Mouse (Mus musculus): ENCODE data around the gene AI661453.
"Not testable (repeated sequence)": the region's sequence is repeated elsewhere in the genome, so short reads cannot be mapped to it uniquely, and the experiment has no call there.

AI661453 gene

GRCm38 (mm10) chr17:47436156-47436906 lies at the start of gene AI661453:
AI661453 (plus strand) TSS chr17:47436615.
- DNase-seq (ENCODE audit: low spot score) = no peak

DNA sequence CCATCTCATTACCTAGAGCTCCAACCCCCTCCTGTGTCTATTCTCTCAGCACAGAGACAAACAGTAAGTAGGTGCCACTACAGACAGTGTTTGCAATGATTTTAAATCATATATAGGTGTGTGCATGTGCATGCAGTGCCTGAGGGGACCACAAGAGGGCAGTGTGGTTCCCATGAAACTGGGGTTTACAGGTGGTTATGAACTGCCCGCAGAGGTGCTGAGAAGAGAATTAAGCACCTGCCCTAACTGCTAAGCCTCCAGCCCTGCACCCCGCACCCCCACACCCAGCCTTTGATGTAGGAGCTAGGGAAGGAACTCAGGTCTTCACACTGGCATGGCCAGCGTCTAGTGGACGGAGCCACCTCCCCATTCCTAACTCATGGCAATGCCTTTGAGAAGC lies 49.8 kb upstream of the AI661453 start:
- peak; percentile 81 for DNase-seq (ENCODE audit: low spot score)

- no peak for DNase-seq (ENCODE audit: low spot score)
Observed at GRCm38 (mm10) chr17:47394223-47394869, 42.1 kb upstream of the AI661453 start.

GRCm38 (mm10) chr17:47395376-47395913 lies 41.0 kb upstream of the AI661453 start:
- DNase-seq (ENCODE audit: low spot score) = peak; percentile 78

- no peak for DNase-seq (ENCODE audit: low spot score)
Observed at GRCm38 (mm10) chr17:47399091-47399490, 37.3 kb upstream of the AI661453 start.

DNA sequence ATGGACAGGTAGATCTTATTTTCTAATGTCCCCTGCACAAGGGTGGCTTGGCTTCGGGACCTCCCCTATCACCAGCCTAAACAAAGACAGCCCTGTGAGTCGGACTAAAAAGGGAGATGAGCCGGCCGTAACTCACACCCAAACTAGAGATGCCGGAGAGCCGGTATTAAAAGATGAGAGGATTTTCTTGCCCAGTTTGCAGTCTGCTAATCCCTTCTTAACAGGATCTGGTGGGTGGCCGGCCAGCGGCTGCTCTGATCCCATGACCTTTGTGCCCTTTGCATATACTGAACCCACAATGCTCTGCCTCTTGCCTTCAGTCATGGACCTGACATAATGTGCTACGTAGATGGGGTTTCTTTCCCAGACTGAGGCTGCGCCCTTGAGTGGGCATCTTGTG lies 36.0 kb upstream of the AI661453 start, which contains the start of gene Guca1a:
Gene Guca1a (minus strand): TSS at position 134 of the 400 bp plus-strand sequence.
- no peak for DNase-seq (ENCODE audit: low spot score)

DNA sequence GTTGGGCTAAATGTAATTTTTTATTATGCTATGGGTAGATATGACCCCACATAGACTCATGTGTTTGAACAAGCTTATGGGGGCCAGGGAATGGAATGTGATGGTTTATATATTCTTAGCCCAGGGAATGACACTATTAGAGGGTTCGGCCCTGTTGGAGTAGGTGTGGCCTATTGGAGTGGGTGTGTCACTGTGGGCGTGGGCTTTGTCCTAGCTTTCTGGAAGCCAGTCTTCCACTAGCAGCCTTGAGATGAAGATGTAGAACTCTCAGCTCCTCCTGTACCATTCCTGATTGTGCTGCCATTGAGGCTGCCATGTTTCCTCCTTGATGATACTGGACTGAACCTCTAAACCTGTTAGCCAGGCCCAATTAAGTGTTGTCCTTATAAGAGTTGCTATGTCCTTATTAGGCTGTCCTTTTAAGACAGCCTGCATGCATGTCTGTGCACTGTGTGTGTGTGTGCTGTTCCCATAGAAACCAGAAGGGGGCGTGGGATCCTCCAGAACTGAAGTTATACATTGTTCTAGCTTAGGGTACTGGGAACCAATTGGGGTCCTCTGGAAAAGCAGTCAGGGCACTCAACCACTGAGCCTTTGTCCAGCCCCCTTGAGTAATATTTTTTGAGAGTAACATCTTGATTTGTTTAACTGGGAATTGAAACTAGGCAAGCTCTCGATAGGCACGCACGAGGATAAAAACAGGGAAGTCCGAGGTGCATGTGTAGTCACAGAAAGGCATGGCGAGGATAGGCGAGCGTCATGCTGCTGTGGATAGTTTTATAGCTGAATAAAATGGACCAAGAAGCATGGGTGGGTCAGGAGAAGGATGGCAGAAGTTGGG lies 28.5 kb upstream of the AI661453 start:
- no peak for DNase-seq (ENCODE audit: low spot score)

GRCm38 (mm10) chr17:47408558-47408898 lies 27.9 kb upstream of the AI661453 start:
- DNase-seq (ENCODE audit: low spot score) = peak; percentile 86

DNA sequence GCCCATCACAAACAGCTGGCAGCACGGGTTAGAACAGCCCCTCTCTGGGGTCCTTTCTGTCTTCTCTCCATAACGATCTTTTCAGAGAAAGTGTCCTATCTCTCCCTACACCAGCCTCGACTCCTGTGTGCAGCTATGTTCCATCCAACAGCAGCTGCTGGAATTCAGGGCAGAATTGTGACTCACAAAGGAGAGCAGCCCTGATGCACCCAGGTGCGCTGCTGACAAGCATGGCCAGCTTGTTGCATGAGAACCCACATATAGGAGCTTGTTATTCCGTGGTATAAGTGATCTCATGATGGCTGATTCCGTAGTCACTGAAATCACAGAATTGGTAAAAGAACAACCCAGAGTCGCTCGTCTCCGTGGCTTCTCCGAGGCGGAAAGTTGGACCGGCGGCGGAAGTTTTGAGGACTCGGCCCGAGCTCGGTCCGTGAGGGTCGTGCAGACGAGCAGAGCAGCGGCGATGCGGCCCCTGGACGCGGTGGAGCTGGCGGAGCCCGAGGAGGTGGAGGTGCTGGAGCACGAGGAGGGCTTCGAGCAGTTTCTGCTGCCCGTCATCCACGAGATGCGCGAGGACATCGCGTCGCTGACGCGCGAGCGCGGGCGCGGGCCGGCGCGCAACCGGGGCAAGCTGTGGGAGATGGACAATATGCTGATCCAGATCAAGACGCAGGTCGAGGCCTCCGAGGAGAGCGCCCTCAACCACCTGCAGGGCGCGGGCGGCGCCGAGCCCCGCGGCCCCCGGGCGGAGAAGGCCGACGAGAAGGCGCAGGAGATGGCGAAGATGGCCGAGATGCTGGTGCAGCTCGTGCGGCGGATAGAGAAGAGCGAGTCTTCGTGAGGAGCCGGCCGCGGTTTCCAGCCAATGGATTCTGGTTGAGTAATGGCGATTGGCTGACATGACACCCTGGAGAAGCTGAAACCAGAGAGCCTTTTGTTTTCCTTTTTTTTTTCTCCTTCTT lies 26.2 kb upstream of the AI661453 start:
- not testable (repeated sequence) for DNase-seq (ENCODE audit: low spot score)

DNA sequence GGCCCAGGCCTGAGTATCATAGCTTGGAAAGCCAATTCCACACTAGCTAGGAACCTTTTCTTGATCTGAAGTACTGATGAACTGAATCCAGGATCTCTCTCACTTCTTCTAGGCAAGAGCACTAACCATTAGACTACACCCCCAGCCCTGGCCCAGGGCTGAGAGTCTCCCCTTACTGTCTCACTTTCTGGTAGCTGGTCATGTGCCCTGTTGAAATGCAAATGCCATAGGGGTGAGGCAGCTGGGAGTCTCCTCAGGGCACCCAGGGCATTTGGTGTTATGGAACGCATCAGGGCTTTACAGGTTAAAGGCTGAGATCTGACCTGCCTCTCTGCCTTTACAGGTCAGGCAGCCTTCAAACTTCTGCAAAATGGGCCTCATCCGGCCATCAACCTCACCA lies 16.2 kb upstream of the AI661453 start:
- no peak for DNase-seq (ENCODE audit: low spot score)

DNA sequence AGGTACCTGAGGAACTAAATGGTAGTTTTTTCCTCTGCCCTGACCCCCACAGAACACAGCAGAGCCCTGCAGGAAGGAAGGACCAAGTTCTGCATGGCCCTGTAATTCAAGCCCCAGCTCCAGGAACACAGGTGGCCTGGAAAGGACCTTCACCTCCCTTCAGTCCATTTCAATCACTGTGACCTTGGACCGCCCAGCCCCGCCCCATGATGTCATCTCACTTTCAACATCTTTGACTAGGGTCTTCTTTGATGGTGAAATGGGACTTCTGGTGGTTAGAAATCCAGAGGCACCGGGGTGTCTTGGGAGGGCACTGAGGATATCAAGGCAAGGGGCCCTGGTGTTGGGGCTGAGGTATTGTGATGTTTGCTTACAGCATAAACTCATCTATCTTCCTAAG lies 14.8 kb upstream of the AI661453 start:
- no peak for DNase-seq (ENCODE audit: low spot score)

- DNase-seq (ENCODE audit: low spot score) = not testable (repeated sequence)
Observed at GRCm38 (mm10) chr17:47422616-47423015, 13.8 kb upstream of the AI661453 start.

DNA sequence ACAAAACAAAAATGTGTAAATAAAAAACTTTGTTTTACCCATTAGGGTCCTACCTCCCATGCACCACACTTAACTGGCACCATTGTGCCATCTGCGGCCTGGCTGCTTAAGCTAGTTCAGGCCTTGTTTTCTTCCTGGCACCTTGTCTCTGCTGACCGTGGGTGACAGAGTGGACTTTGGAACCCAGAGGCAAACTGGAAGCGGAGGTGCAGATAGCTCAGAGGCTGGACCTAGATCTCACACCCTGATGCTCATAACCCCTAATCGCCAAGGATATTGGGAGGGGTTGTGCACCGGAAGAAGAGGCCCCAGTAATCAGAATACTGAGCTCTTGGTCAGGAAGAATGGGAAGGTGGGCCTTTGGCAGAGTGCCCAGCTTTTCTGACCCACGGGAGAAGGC lies 12.2 kb upstream of the AI661453 start:
- no peak for DNase-seq (ENCODE audit: low spot score)

DNA sequence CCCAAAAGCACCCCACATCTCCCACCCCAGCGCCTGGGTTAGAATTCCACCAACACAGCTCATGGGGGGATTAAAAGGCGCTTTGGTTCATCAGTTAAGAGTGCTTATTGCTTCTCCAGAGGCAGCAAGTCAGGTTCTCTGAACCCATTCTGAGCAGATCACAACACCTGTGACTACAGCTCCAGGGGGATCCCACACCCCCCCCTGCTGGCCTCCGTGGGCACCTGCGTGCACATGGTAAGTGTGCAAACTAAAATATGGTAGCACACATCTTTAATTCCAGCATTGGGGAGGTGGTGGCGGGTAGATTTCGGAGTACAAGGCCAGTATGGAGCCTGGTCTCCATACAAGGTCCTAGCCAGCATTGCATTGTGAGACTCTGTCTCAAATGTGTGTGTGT lies 9.1 kb upstream of the AI661453 start:
- no peak for DNase-seq (ENCODE audit: low spot score)

- DNase-seq (ENCODE audit: low spot score) = no peak
Observed at GRCm38 (mm10) chr17:47428831-47429304, 7.5 kb upstream of the AI661453 start.

DNA sequence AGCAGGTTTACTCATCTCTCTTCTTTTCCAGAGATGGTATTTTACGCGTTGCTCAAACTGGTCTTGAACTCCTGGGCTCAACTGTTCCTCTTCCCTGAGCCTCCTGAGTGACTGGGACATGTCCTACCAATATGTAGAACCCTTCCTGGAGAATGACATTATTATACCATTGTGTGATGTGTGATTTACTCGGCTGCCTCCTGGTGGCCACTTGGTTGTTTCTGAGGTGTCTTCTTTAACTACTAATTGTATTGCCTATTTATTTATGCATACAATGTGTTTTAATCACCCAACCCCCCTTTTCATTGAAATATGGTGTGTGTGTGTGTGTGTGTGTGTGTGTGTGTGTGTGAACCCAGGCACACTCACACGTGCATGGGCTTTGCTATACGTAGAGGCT lies 5.6 kb upstream of the AI661453 start:
- DNase-seq (ENCODE audit: low spot score) = no peak

- no peak for DNase-seq (ENCODE audit: low spot score)
Observed at GRCm38 (mm10) chr17:47436907-47437547, 612 bp downstream of the AI661453 start, which contains the start of gene 1700001C19Rik. 1700001C19Rik (minus strand) TSS chr17:47437376.

DNA sequence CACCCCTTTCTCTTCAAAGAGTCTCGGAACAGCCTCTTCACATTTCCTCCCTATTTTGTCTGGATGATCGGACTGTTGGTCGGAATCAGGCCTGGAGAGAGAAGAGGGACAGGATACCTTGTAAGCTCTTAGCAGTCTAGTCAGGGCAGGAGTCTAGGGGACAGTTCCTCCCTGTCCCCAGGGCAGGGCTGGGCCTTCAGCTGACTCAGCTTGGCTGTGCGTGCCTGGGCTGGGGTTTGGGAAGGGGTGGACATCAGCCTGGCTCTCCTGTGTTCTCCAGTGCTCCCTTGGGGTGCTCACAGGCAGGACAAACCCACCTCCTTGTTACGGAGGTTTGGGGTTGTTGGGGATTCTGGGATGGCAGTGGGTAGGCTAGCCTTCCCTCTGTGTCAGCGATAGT lies 2.2 kb downstream of the AI661453 start:
- DNase-seq (ENCODE audit: low spot score) = no peak

- no peak for DNase-seq (ENCODE audit: low spot score)
Observed at GRCm38 (mm10) chr17:47439396-47440028, 3.1 kb downstream of the AI661453 start.

DNA sequence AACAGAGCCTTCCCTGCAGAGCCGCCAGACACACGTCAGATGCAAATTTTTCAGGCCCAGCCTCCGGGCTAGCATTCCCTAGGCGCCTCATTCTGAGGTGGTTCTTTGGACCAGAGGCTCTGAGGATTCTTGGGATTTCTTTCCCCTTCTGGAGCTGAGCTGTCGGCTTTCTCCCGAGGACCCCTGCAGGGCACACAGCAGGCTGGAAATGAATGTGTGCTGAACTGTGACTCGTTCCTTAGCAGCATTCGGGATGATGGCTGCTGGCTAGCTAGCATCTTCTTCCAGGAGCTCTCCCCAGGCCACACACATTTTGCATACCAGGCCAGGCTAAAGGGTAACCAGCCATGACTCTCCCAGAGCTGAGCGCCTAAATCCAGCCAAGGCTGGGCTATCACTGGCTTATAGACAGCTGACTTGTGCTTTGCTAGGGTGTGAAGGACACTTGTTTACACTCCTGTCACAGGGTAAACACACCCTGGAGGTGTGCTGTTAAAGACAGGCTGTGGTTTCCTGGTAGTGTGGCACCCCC lies 4.0 kb downstream of the AI661453 start:
- DNase-seq (ENCODE audit: low spot score) = no peak

Measured in testis, postnatal 10 days (tissue).